Mouse (Mus musculus): ENCODE data around the gene Adgrb3.

The Adgrb3 gene

DNA sequence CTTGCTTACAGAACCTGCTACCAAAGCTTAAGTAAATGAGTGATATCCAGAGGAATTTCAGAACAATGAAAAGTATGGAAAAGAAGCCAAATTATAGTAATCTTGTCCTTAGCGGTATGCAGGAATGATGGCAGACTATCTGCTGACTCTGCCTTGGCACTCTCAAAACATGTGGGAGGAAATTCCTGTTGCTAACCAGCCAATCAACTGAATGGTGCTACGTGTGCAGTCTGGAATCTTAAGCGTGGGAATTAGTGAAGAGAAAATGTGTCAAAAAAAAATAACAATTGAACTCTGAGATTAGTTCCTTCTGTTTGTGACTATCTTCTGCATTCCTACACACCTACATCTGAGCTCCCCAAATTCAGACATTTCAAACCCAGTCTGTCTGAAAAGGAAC lies 683.3 kb downstream of the Adgrb3 start:
- no peak for DNase-seq (ENCODE audit: extremely low spot score, low read depth, low spot score)

DNA sequence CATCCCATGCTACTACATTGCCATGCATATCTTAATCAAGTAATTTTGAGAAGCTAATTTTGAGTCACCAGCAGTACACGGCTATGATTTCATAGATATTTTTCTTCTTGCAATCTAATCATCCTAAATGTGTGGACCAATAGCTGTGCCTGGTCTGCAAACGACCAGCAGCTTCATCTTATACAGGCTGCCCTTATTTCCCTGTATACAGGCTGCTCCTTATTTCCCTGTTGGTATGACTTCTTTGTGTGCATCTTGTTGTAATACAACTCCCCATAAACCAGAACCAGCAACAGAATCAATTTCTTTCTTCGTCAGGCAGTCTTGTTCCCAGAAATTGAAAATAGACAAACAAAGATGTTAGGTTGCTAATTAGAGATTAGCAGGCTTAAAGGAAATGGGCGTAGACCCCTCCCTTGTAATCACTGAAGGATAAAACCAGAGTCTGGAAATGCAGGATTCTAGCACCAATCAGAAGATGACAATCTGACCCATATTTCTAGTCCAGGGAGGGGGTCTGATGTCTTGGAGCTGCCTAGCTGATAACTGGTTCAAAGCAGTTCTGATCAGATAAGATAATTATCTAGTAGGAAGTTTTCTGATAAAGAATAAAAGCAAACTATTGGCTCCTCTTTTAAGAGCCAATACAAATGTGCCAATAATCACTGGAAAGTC lies 697.2 kb downstream of the Adgrb3 start:
- DNase-seq (ENCODE audit: extremely low spot score, low read depth, low spot score), result no peak

DNA sequence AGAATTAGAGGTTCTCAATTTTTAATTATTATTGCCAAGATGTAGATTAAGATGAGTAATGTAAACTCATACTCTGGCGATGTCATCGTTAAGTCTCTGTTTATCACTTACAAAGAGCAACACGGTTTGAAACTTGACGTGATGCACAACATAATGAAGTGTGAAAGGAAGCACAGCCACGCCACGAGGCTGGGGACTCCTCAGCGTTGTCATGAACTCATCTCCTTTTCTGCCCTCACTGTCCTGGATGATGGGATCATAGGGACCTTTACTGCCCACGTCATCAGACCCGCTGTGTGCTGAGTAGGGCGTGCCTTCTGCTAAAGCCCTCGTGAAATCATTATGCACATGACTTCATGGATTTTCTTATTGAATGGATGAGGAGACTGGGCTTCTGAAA lies 714.0 kb downstream of the Adgrb3 start:
- DNase-seq (ENCODE audit: extremely low spot score, low read depth, low spot score), result no peak

DNA sequence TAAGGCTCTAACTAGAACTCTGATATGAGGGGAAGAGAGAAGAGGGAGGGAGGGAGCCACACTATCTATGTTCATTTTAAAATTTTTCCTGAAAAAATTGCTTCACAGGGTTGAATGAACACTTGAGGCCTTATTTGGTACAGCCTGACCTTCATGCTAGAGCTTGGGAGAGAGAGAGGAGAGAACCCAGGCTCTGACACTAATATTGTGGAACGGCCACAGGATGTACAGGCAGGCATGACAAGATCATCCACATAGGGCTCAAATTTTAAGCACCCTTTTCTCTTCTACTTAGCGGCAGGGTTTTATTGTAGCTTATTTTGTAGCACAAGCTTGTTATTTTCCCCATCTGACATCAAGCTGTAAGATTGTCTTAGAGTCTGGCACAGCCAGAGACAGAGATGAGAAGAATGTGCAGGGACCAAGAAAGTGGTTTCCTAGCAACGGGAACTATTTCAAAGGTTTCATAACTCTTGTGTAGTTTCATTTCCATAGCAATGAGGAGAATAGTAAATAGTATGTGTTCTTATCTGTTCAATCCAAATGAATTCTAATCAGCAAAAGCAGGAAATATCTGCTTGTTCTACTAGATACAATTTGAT lies 721.9 kb downstream of the Adgrb3 start:
- no peak for DNase-seq (ENCODE audit: extremely low spot score, low read depth, low spot score)

DNA sequence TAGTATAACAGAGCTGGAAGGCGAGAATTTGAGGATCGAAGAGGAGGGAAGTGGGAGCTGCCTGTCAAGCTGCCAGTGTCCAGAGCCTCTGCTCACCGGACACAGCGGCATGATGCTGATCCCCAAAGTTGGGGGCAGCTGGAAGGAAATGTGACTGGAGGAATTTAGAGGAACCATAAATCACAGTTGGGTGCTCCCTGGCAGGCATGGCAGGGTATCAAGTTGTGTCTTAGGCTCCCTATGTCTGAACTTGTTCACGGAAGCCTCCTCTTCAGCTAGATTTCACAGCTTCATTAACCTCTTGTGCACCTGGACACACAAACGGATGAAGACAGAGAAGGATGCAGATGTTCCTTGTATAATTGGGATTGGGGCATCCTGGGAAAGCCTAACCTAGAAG lies 722.8 kb downstream of the Adgrb3 start:
- no peak for DNase-seq (ENCODE audit: extremely low spot score, low read depth, low spot score)

DNA sequence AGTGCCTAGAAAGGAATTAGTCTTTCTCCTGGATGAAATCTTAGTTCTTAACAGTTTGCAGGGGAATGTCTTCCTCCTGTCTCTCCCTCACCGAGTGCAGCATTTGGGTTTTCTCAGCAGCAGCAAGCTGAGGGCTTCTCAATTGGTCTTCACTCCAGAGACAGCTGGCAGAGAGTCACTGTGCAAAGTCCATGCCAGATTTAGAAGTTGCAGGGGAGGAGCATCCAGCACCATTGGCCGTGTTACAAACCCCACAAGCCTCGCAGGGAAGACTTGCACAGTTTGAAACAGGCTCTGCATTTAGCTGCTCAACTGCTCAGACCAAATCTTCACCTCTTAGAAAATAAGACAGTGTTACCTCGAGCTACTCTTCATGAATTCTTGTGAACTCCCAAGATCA lies 724.1 kb downstream of the Adgrb3 start:
- DNase-seq (ENCODE audit: extremely low spot score, low read depth, low spot score), result no peak

DNA sequence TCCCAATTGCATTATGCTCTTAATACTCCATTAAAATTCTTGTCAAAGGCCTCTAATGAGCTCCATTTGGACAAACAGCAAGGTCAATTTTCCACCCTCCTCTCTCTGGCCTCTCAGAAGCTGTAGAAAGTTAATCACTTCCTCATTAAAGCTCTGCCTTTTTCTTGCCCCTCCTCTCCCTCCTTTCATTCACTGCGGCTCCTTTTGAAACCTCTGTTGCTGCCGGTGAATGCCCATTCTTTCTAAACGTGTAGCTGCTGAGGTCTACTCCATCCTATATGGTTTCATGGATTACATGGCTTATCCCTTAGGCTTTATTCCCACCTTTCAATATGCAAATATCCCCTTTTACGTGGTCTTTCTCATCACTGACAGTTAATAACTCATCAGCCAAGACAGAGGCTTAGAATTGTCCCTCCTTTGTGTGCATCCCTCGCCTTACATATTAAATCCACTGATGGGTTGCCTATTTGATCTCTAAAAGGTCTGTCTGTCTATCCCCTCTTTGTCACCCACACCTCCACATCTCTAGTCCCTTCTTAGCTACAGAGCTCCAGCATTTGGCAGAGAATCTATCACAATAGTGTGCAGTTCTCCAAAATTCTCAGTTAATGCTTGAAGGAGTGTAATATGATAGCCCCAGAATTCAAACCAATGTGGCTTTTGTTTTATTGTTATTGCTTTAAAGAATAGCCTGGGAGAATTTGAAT lies 741.3 kb downstream of the Adgrb3 start:
- DNase-seq (ENCODE audit: extremely low spot score, low read depth, low spot score), result no peak

DNA sequence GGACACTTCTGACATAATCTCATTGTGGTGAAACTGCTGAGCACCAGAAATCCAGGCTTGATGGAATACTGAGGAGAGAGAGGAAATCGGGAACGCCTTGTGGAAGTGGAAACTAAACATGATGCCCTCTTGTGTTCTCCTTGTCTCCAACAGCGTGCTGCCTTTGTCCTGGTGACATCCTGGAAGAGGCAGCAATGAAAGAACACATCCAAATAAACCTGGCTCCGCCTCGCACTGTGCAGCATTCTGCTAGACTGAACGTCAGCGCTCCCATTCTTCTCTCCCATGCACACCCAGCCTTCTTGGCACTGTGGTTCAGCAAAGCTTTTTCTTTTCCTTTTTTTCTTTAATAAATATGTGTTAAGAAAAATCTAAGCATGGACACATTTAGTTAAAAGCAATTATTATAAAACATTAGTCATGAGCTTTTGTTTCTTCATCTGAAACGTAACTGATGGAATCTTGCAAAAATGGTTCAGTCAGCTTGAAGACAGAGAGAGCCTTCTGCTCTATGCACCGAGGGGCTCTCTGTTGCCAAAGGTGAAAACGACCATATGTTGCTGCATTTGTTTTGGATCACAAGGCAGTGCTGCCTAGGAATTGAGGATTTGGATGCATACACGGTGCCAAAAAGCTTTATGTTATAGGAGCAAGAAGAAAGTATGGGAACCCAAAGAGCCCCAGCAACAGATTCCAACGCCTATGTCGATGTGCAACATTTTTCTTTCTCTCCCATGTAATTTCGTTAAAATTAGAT lies 743.7 kb downstream of the Adgrb3 start:
- DNase-seq (ENCODE audit: extremely low spot score, low read depth, low spot score), result no peak

DNA sequence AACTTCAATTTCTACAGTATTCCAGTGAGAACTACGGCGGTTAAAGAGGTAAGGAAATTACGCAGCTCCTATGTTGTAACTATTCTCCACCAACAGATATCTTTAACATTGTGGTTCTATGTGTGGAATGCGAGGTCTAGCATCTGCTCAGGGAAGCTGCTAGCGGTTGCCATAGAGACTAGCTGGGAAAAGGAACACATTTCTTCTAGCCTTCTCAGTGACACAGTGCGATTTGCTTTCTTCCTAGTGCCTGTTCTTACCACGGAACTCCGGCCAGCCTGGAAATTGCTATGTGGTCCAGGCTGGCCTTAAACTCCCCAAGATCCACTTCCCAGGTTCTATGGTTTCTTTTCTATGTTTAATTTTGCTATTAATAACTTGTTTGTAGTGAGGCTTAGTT lies 747.1 kb downstream of the Adgrb3 start:
- no peak for DNase-seq (ENCODE audit: extremely low spot score, low read depth, low spot score)

DNA sequence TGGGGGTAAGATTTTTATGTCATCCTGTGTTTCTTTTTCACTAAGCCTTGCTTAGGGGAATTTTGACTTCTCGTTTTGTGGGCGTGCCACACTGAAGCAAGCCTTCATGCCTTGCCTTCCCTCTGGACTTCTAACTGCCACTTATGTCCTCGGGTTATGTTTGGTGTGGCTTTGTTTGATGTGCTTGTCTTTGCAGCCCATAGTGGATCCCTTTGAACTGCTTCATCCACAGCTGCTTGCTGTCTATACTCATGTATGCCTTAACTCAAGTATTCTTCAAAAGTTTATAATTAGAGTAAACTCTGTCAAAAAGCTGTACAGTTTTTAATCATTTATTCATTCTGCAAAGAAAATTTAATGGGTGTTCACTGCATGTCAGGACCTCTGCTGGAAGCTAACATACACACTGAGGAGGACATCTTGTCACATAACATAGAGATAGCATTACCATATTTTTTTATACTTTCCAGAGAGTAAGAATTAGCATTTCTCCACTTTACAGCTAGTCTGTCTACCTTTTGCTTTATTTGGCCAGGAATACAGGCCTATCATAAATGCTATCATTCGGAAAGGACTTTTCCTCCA lies 748.1 kb downstream of the Adgrb3 start:
- DNase-seq (ENCODE audit: extremely low spot score, low read depth, low spot score), result no peak

DNA sequence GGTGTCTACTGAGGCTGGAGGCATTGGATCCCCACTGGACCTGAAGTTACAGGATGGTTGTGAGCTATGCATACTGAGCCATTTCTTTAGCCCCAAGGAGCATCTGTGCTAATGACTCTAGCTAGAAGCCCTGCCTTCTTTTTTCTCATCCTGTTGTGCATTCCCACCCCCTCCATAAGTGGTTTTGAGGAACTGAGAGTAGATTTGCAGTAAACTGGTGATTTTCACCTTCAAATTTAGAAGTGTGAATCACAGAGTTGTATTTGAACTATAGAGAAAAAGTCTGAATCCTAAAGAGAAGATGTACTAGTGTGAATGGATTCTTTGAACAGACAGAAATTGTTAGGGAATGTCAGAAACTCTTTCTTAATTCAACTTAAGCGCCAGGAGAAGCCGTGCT lies 750.1 kb downstream of the Adgrb3 start:
- no peak for DNase-seq (ENCODE audit: extremely low spot score, low read depth, low spot score)

DNA sequence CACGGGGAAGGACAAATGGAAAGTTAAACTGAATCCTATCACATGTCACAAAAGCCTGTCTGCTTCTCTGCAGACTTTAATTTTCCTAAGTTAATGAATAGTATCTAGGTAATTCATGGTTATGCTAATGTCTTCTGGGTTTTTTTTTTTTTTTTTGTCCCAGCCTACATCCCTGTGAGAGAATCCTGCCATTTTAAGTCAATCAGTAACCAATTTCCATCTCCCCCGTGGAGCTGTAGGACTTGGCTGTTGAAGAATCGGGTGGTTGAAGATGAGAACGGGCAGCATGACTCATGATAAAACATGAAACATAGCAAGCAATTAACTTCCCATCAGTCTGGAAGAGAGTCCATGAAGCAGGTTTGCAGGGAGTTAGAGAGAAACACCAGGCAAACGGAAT lies 753.6 kb downstream of the Adgrb3 start:
- DNase-seq (ENCODE audit: extremely low spot score, low read depth, low spot score), result no peak

DNA sequence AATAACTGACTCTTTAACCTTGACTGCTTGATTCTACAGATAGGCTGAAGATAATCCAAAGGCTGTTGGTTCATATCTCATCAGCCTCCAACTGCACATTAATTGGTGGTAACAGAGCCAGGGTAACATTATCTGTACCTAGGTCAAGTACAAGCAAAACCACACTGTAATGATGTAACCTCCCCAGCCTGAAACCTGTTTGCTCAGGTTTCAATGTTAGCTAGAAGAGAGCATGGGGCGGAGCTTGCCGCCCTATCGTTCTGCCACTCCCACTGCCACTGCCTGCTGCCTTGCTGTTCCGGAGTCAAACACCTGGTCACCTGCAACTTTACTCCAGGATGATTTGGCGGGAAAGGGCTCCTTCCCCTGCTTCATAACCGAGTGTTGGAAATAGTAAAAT lies 765.5 kb downstream of the Adgrb3 start:
- no peak for DNase-seq (ENCODE audit: extremely low spot score, low read depth, low spot score)

DNA sequence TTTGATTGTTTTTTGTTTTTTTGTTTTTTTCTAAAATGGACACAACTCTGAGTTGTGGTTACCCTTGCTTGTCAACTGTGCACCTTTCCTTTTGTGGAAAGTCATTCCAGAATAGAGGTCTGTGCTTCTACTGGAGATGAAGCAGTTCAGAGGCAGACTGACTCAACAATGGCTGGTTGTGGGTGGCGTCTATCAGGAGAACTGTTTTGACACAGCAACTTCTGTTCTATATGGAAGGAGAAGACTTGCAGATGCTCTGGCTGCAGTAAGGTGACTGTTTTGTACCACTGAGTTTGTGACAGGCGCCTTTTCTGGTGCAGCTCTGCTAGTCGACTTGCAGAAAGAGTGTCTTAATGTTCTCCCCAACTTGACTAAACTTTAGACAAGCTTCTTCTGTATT lies 768.6 kb downstream of the Adgrb3 start:
- DNase-seq (ENCODE audit: extremely low spot score, low read depth, low spot score), result no peak

DNA sequence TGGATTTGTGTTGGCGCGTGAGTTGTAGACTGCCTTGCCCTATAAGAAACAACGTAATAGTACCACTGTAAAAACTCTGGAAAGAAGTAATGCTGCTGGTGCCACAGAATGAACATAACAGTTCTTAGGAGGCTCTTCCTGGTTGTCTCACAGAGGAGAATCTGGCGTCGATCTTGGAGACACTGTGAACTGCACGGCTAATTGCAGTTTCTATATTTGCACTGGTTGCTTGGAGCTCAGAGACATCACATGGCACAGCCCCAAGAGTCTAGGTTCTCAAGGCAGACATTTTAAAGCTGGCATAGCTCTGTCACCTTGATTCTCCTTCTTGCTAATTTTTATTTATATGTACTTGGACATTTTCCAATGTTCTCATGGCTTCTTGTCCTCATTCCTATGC lies 769.3 kb downstream of the Adgrb3 start:
- no peak for DNase-seq (ENCODE audit: extremely low spot score, low read depth, low spot score)

DNA sequence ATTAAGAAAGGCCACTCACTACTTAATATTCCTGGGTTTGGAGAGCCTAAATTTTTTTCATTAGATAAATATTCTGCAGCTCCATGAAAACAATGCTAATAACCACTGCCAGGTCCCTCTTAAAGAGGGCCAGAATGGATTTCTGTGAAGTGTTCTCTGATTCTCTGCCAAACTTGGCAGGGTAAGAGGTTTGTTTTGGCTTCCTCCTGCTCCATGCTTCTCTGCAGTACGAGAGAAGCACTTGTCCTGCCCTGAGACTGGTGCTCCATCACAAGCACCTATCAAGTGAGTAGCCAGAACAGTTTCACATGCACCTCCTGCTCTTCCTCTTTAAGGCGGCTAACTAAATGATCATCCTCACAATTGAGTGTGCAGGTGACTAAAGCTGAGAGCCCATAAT lies 771.9 kb downstream of the Adgrb3 start:
- DNase-seq (ENCODE audit: extremely low spot score, low read depth, low spot score), result no peak

DNA sequence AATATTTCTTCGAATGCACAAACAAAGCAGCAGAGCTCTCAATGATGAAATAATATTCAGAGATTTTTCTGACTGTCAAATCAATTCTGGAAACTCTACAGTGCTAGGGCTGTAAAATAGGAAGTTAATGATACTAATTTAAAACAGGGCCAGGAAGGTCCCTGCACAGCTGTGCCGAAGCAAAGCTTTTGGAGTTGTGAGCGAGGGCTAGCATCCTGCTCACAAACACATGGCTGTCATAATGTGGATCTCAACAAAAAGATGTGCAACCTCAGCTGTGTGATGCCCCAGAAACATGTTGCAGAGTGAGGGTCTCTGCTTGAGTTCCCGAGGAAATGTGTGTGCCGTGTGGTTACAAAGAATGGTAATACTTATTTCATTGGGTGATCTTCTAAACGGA lies 772.3 kb downstream of the Adgrb3 start:
- no peak for DNase-seq (ENCODE audit: extremely low spot score, low read depth, low spot score)

DNA sequence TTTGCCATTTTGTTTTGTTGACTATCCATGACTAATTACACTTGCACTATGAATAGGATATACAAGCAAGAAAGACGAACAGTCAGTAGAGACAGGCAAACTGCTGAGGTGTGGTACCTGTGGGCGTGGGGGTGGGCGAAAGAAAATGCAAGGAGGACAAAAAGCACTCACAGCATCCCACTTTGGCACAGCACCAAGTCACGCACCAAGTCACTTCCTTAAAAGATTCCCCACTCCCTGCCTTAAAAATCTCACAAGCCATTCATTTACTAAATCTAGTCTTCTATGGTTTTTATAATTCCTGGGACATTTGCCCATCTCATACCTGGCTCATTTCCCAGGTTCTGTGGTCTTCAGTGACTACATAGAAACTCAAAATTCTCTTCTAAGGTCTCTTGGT lies 787.4 kb downstream of the Adgrb3 start:
- no peak for DNase-seq (ENCODE audit: extremely low spot score, low read depth, low spot score)

DNA sequence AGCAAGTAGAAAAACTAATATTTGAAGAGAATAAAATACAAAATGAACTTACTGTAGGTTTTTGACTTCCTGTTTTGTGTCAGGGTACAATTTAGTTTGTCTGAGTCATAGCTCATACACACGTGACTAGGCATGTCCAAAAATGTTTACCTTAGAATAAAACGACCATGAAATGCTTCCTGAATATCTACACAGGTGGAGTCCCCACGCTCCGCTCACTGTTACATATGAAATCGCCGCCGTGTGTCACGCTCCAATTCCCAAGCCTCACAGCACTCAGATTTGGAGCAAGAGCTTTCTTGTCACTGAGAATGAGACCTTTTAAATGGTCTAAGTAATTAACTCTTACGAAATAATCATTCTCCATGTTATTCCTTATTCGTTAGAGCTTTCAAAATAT lies 795.3 kb downstream of the Adgrb3 start:
- no peak for DNase-seq (ENCODE audit: extremely low spot score, low read depth, low spot score)

DNA sequence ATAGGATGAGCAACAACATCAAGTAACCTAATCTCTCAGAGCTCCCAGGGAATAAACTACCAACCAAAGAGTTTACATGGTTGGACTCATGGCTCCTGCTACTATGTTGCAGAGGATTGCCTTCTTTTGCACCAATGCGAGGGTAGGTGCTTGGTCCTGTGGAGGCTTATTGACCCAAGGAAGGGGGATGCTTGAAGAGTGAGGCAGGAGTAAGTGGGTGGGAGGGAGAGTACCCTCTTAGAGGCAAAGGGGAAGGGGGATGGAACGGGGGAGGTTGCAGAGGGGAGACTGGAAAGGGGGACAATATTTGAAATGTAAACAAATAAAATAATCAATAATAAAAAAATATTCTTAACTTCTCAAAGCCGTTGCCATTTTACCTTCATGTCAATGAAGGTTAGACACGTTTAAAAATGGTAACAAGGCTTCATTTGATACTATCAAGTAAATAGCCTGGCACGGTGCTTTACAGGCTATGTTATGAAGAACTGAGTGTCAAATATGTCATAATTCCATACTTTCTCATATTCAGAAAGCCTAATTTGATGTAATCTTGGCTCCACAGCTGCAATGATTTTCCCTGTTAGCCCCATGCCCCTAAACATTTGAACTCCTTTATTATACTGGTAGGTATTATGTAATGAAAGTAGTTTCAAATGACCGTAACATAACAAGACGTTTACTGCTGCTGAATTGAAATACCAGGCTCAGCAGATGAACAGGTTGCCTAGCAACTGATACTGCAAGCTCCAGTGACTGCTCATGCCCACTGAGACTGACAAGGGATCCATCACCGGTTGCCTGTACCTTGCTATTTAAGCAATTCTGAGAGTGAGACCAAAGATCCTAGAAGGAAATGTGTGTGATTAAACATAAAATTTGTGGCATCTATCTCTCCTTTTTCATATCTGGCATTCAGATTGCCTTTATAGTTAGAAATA lies 796.1 kb downstream of the Adgrb3 start:
- no peak for DNase-seq (ENCODE audit: extremely low spot score, low read depth, low spot score)
